Mouse (Mus musculus) layer of hippocampus, postnatal 36 days (tissue): ENCODE measurements around the gene Myzap. TPM values are rescaled to one million over a fixed set of nuclear protein-coding genes. Genes with fewer than 3 reads are reported as not detected.

Experiments
- DNase-seq, 2 experiments: peaks; one replicate each; pipeline ENCODE4 v3.0.0; 2022
- total RNA-seq, 2 experiments: library from RNA; stranded (reverse); gene quantifications; 2 replicates each; pipeline ENCODE4 v1.2.3; 2021

Gene Myzap
- total RNA-seq, 2 experiments from 2014 or later, result 0.67 to 2.1 TPM

DNA sequence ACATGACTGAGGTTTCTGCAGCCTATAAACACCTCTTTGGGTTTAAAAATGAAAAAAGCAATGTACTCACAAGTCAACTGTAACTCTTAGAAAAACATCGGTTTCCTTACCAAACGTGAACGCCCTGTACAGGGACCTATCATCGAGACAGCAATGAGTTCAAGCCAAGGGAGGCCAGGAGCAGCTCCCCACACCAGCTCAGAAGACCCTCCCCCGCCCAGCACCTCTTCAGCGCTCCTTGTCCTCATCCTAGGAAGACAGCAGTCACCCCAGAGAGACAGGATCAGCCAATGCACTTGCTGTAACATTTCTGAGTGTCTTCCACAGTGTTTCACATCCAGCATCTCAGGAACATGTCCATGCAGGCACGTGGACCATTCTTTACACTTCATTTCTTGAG, 113.6 kb downstream of the Myzap start:
- DNase-seq, result no peak

DNA sequence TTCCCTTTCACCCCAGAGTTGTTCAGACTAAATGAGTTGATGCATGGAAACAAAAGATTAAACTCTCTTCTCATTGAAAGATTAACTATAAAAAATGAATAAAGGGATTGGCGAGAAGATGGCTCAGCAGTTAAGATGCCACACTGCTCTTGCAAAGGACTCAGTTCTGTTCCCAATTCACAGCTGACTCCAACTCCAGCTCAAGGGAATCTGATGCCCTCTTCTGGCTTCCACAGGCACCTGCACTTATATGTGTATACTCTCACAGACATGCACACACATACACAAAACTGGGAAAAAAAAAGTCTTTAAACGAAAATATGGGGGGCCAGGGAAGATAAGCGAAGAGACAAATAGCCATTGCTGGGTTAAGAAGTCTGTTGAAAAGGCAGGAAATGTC, 115.6 kb downstream of the Myzap start:
- DNase-seq, result no peak

DNA sequence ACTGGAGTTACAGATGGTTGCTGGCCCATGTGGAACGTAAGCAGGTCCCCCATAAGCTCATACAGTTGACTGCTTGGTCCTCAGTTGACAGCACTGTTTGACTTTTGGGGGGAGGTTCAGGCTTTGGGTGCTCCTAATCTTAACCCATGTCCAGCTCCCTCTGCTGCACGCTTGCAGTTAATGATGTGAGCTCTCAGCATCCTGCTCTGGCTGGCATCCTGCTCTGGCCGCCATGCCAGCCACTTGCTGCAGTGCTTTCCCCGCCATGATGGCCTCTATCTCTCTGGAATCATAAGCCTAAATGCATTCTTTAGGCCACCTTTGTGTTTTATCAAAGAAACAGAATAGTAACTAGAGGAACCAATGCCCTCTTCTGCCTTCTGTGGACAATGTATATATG, 116.6 kb downstream of the Myzap start:
- DNase-seq, result no peak

DNA sequence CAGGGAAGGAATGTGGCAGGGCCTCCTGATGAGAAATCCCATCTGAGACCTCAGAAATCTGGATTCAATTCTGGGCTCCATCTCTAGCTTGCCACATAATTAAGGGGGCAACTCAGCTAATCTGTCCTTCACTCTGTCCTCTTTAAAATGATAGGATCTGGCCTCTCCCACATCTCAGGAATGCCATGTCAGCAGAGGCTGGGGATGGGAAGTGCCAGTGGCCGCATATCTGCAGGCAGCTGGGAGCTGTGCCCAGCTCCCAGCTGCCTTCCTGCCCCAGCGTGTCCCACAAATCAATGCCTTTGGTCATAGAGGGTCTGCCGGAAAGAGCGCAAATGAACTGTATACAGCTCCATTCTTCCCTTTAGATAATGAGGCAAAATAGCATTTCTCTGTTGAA, 124.7 kb downstream of the Myzap start:
- no peak for DNase-seq

DNA sequence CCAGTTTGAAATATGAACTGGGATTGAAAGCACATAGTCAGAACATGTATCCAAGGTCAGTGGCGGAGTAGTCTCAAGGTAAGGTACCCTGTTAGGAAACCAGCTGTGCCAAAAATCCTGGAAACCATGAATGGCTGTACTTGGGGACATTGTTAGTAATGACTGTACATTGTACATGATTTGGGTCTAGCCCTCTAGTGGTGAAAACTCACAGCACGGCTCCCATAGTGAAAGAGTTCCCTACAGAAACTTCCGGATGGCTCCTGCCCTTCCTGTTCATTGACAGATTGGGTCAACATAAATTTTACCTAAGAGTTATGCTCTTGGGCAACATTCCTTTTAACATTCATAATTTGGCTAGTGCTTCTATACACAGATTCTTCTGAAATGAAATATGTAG, 126.0 kb downstream of the Myzap start:
- no peak for DNase-seq

DNA sequence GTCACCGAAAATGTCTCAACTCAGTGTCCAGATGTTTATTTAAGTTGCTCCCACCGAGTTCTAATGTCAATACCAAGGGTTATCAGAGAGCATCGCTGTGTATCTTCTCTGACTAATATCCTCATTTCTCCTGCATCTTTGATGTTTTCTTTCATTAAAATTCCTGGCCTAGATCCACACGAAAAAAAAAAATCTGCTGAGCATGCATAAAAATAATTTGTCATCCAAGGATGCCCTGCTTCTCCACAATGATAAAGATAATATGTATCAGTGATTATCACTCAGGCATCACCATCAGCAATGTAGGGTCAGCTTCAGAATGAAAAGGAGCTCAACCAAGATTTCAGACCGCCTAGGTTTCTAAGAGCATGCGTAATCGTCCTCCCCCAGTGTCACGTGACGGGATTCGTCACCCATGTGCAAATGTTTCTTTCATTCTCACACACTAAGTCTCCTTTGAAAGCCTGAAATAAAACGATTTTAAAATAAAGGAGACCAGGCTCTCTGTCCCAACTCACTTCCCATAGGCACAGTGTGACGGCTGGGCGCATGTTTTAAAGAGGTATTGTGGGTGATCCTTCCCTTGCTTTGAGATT, 129.0 kb downstream of the Myzap start:
- no peak for DNase-seq

DNA sequence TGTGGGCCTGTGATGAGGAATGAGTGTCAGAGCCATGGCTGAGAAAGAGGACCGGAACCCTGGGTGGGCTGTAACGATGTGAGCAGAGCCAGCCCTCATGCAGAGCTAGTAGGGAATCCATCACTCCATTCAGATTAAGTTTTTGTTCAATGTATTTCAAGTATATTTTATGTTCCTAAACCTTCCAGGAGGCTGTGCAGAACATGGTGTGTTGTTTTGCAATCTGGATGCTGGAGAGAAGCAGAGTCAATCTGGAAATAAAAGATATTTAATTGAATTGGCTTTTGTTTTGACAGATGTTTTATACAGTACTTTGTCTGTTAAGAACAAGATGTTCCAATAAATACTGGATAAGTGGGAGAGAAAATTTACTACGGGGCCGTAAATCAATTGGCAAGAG, 135.4 kb downstream of the Myzap start:
- DNase-seq, result no peak

Other genes with a start within 250 kb of the Myzap start
- gene Polr2m, start 106.4 kb downstream of the Myzap start, total RNA-seq, result 100 to 1,000 TPM; 154 to 185 TPM
- gene Cgnl1, start 179.2 kb upstream of the Myzap start, total RNA-seq, result 1 to 10 TPM; 8.4 to 10.0 TPM